Mouse (Mus musculus): ENCODE results near the gene Aaas.

- TF ChIP-seq POLR2A (IDR thresholded peaks at IDR 0.05; ENCODE audit: insufficient read depth, low read depth, low read length) (peak; percentile 62), EP300 (IDR thresholded peaks at IDR 0.05; ENCODE audit: insufficient read depth, low read depth, low read length) (0 out of 2 replicates have a peak, but pooled peaks have one; percentile 16)
Observed at GRCm38 (mm10) chr15:102315292-102315691, 35.3 kb downstream of the Aaas start.
